Mouse (Mus musculus) liver, adult 2 months (tissue): ENCODE results near the gene Clec2i.
"Not testable (repeated sequence)": the region's sequence is repeated elsewhere in the genome, so short reads cannot be mapped to it uniquely, and the experiment has no call there.

ENCODE experiments used
- CTCF ChIP-seq: fragments of 200-500 bp; IDR thresholded peaks from 2 replicates; pipeline ENCODE4 v1.5.1; 2011; ENCODE audit warnings: low read depth, low read length, control low read depth
- POLR2A ChIP-seq: fragments of 200-500 bp; IDR thresholded peaks from 2 replicates; pipeline ENCODE4 v1.6.1; 2011; ENCODE audit warnings: low read length, control low read depth; ENCODE audit not compliant: insufficient read depth; ENCODE audit errors: extremely low read depth

- TF ChIP-seq CTCF, POLR2A: not testable (repeated sequence)
Measured at GRCm38 (mm10) chr6:128934081-128934480, 46.7 kb downstream of the Clec2i start, which contains the start of gene Clec2g.
